Mouse (Mus musculus) heart, adult 2 months (tissue): Measurements from ENCODE around the gene Bptf. TPM values are rescaled to one million over a fixed set of nuclear protein-coding genes. Genes with fewer than 3 reads are reported as not detected.
"Not testable (repeated sequence)": the region's sequence is repeated elsewhere in the genome, so short reads cannot be mapped to it uniquely, and the experiment has no call there.

Experiments
- DNase-seq, 2 experiments: peaks; one replicate each; pipeline ENCODE4 v3.0.0; 2021
- H3K27ac ChIP-seq: fragments of 200-600 bp; 2 replicates; pipeline ENCODE4 v1.8.1; 2022
- H3K27me3 ChIP-seq: fragments of 200-500 bp; 2 replicates; pipeline ENCODE4 v1.6.1; 2012; ENCODE audit warnings: mild to moderate bottlenecking, low read length, inconsistent platforms, mixed read lengths; ENCODE audit not compliant: control insufficient read depth, insufficient read depth
- H3K36me3 ChIP-seq: fragments of 200-500 bp; 2 replicates; pipeline ENCODE4 v1.6.1; 2012; ENCODE audit warnings: low read length, inconsistent platforms; ENCODE audit not compliant: control insufficient read depth, insufficient read depth
- H3K4me1 ChIP-seq: fragments of 200-500 bp; 2 replicates; pipeline ENCODE4 v1.6.1; 2011; ENCODE audit warnings: low read length; ENCODE audit not compliant: control insufficient read depth, insufficient read depth
- H3K4me3 ChIP-seq: fragments of 200-600 bp; 2 replicates; pipeline ENCODE4 v1.8.1; 2022
- H3K79me2 ChIP-seq: fragments of 200-500 bp; replicated peaks from 2 replicates; pipeline ENCODE4 v1.6.1; 2012; ENCODE audit warnings: mild to moderate bottlenecking, inconsistent platforms, low read length, moderate library complexity, mixed read lengths; ENCODE audit not compliant: control insufficient read depth, insufficient read depth
- H3K9ac ChIP-seq: fragments of 200-500 bp; 2 replicates; pipeline ENCODE4 v1.6.1; 2012; ENCODE audit warnings: low read depth, mild to moderate bottlenecking, control low read depth, inconsistent platforms, low read length, mixed read lengths
- CTCF ChIP-seq: fragments of 200-600 bp; IDR thresholded peaks from 2 replicates; pipeline ENCODE4 v1.8.1; 2022; ENCODE audit warnings: antibody characterized with exemption, mild to moderate bottlenecking, moderate library complexity
- EP300 ChIP-seq: fragments of 200-500 bp; IDR thresholded peaks from 2 replicates; pipeline ENCODE4 v1.6.1; 2011; ENCODE audit warnings: low read depth, low read length, control low read depth; ENCODE audit not compliant: insufficient read depth
- POLR2A ChIP-seq: fragments of 200-500 bp; IDR thresholded peaks from 2 replicates; pipeline ENCODE4 v1.6.1; 2011; ENCODE audit warnings: mild to moderate bottlenecking, low read depth, low read length, control low read depth; ENCODE audit not compliant: insufficient read depth
- WGBS: fragments of 180-500 bp; shearing (Covaris S2); methylation state at CpG from one replicate; pipeline ENCODE4 v1.1.7; 2018; 5-methylcytosine and 5-hydroxymethylcytosine counted together
- intact Hi-C: fragments of 180-260 bp; cut with DNase I; formaldehyde crosslinking; loops from one replicate; pipeline ENCODE4 v1.15.1; 2025
- polyA plus RNA-seq: library from polyadenylated mRNA; depleted of rRNA; stranded (reverse); fragments of >200 nt; gene quantifications from 2 replicates; pipeline ENCODE4 v1.2.3, GENCODE M21; 2012
- total RNA-seq, 2 experiments: library from RNA; stranded (reverse); gene quantifications; 2 replicates each; pipeline ENCODE4 v1.2.3; 2021

Bptf gene
- total and polyA plus RNA-seq, 3 experiments: 11.7 to 27.5 (median 25.6) TPM

DNA sequence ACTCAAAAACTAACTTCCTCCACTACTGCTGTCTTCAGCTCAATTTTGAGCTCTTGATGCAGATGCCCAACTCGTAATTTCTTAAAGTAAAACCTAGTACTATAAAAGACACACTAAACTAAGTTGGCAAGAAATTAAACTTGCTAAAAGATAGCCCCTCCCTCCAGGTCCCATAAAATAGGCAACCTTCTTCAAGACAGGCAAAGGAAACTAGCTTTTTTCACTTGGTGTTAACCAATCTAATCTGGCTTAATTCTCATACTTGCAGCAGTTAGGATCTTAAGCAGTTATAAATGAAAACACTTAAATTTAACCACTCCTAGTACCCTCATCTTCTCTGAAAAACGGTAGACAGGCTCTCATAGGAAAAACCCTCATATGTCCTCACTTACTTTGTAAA, 2.3 kb downstream of the Bptf start:
- Histone ChIP-seq H3K4me1 (peaks cover 5% of the 10 kb centered on the region), H3K79me2 (peaks cover 1% of the 10 kb centered on the region), H3K4me3 (peak overlapping the region; percentile 2; the same call in 1 of the 2 replicates), H3K36me3 (peaks cover 8% of the 10 kb centered on the region), H3K9ac (no peak overlapping the region), H3K27ac (no peak overlapping the region; the same call in 1 of the 2 replicates), H3K27me3 (no peaks in the 10 kb centered on the region)
- intact Hi-C loops: no loop called here
- 13% methylated on average over 2 of the region's 2 CpGs for WGBS
- DNase-seq: no peak
- no peak for TF ChIP-seq EP300
- no peak for TF ChIP-seq POLR2A

- peaks cover 17% of the 10 kb centered on the region for H3K4me1 ChIP-seq
- intact Hi-C loops, H3K36me3 ChIP-seq, H3K79me2 ChIP-seq, H3K9ac ChIP-seq, H3K4me3 ChIP-seq, DNase-seq, H3K27ac ChIP-seq, H3K27me3 ChIP-seq: not testable (repeated sequence)
- 66% methylated on average over 2 of the region's 2 CpGs for WGBS
Measured at GRCm38 (mm10) chr11:107126716-107127115, 5.2 kb downstream of the Bptf start.

DNA sequence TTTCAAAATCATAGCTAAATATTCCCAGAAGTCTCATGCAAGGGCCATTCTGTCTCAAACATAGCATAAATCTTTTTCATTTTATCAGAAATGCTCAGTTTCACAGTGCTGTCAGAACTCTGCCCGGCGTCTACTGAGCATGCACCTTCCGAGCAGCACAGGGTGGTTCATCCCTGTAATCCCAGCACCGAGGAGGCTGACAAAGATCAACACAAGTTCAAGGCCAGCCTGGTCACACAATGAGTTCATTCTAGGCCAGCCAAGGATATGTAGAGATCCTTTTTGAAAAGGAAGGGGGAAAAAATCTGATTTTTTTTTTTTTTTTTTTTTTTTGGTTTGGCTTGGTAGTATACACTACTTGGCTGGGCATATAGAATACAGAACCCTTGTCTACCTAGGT, 6.9 kb downstream of the Bptf start:
- Histone ChIP-seq H3K27me3 (no peaks in the 10 kb centered on the region), H3K27ac (no peak overlapping the region), H3K79me2 (peaks cover 7% of the 10 kb centered on the region), H3K4me3 (no peak overlapping the region), H3K9ac (no peak overlapping the region), H3K4me1 (peaks cover 15% of the 10 kb centered on the region), H3K36me3 (peaks cover 8% of the 10 kb centered on the region)
- intact Hi-C loops: no loop called here
- DNase-seq: no peak
- 73% methylated on average over 4 of the region's 4 CpGs for WGBS
- TF ChIP-seq CTCF (no peak), EP300 (no peak), POLR2A (no peak)

- WGBS: 11% methylated on average over 7 of the region's 7 CpGs
- peak; percentile 52 to 67 for DNase-seq
- peaks cover 2% of the 10 kb centered on the region for H3K36me3 ChIP-seq
- intact Hi-C loops: no loop called here
- H3K4me1 ChIP-seq: peaks cover 15% of the 10 kb centered on the region
- no peaks in the 10 kb centered on the region for H3K27me3 ChIP-seq
- H3K4me3 ChIP-seq: no peak overlapping the region
- no peak overlapping the region; the same call in 1 of the 2 replicates for H3K27ac ChIP-seq
- H3K79me2 ChIP-seq: peaks cover 9% of the 10 kb centered on the region
- H3K9ac ChIP-seq: no peak overlapping the region
- no peak for TF ChIP-seq CTCF
- TF ChIP-seq EP300: no peak
- no peak for TF ChIP-seq POLR2A
Measured at GRCm38 (mm10) chr11:107124327-107124731, 7.6 kb downstream of the Bptf start.

DNA sequence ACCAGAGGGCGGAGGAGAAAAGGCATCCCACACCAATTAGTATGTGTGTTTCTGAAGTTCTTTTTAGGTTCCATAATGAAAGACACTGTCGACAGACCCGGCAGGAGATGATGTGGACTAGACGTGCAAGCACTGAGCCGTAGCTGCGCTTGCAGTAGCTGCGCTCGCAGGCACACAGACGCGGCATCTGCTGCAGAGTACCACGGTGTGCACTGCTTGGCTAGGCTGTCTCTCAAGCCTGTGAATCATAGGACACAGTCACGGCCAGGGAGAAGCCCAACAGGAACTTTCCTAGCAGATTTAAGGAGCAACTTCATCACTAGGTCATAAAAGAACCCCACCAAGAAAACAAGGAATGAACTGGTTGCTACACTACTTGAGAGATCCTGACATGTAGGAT, 14.1 kb downstream of the Bptf start:
- Histone ChIP-seq H3K4me3 (no peak overlapping the region), H3K27me3 (no peaks in the 10 kb centered on the region), H3K4me1 (peaks cover 15% of the 10 kb centered on the region), H3K79me2 (peaks cover 15% of the 10 kb centered on the region), H3K36me3 (peaks cover 2% of the 10 kb centered on the region; the same call in 1 of the 2 replicates), H3K9ac (no peak overlapping the region), H3K27ac (no peak overlapping the region)
- WGBS: 63% methylated on average over 12 of the region's 12 CpGs
- intact Hi-C loops: no loop called here
- TF ChIP-seq EP300 (no peak), CTCF (no peak), POLR2A (no peak)
- DNase-seq: no peak

GRCm38 (mm10) chr11:107113881-107114557, 17.9 kb downstream of the Bptf start:
- 42% methylated on average over 10 of the region's 10 CpGs for WGBS

More at GRCm38 (mm10) chr11:107113881-107114557, 17.9 kb downstream of the Bptf start:
- TF ChIP-seq POLR2A (no peak), CTCF (no peak), EP300 (no peak)
- Histone ChIP-seq H3K36me3 (no peaks in the 10 kb centered on the region), H3K4me1 (peaks cover 11% of the 10 kb centered on the region), H3K4me3 (no peak overlapping the region), H3K27me3 (no peaks in the 10 kb centered on the region), H3K9ac (no peak overlapping the region), H3K27ac (no peak overlapping the region), H3K79me2 (peaks cover 5% of the 10 kb centered on the region)
- no peak for DNase-seq
- intact Hi-C loops: no loop called here
